Mouse (Mus musculus) hindbrain, embryonic 12.5 days (tissue): ENCODE measurements around the gene Sema4c. TPM values are rescaled to one million over a fixed set of nuclear protein-coding genes. Genes with fewer than 3 reads are reported as not detected.
"Not testable (repeated sequence)": the region's sequence is repeated elsewhere in the genome, so short reads cannot be mapped to it uniquely, and the experiment has no call there.

Experiments
- ATAC-seq: fragments of 200-750 bp; cut with Nextera tagmentation; 2 replicates; pipeline ENCODE4 v1.8.0; 2017; ENCODE audit warnings: moderate TSS enrichment; ENCODE audit not compliant: low FRiP score
- H3K27ac ChIP-seq: fragments of 300-500 bp; sonication (generic); 2 replicates; pipeline ENCODE4 v1.5.1; 2016; ENCODE audit warnings: mild to moderate bottlenecking
- H3K27me3 ChIP-seq: fragments of 300-500 bp; sonication (generic); 2 replicates; pipeline ENCODE4 v1.6.1; 2016; ENCODE audit warnings: mild to moderate bottlenecking
- H3K36me3 ChIP-seq: fragments of 300-500 bp; sonication (generic); 2 replicates; pipeline ENCODE4 v1.6.1; 2016; ENCODE audit warnings: mild to moderate bottlenecking
- H3K4me1 ChIP-seq: fragments of 300-500 bp; sonication (generic); 2 replicates; pipeline ENCODE4 v1.6.1; 2016
- H3K4me2 ChIP-seq: fragments of 300-500 bp; sonication (generic); replicated peaks from 2 replicates; pipeline ENCODE4 v1.6.1; 2016; ENCODE audit warnings: mild to moderate bottlenecking
- H3K4me3 ChIP-seq: fragments of 300-500 bp; sonication (generic); 2 replicates; pipeline ENCODE4 v1.5.1; 2016; ENCODE audit warnings: mild to moderate bottlenecking
- H3K9ac ChIP-seq: fragments of 300-500 bp; sonication (generic); 2 replicates; pipeline ENCODE4 v1.6.1; 2016; ENCODE audit warnings: mild to moderate bottlenecking, moderate library complexity
- H3K9me3 ChIP-seq: fragments of 300-500 bp; sonication (generic); replicated peaks from 2 replicates; pipeline ENCODE4 v1.6.1; 2016; ENCODE audit warnings: mild to moderate bottlenecking
- WGBS: fragments of 180-500 bp; shearing (Covaris S2); methylation state at CpG from one replicate; pipeline ENCODE4 v1.1.7; 2016; 5-methylcytosine and 5-hydroxymethylcytosine counted together
- polyA plus RNA-seq: library from polyadenylated mRNA; unstranded; fragments of >200 nt; fragmentation: Nextera tagmentation; extraction: Ambion mirVana; gene quantifications from 2 replicates; pipeline ENCODE4 v1.2.1, GENCODE M21; 2016

The Sema4c gene
- polyA plus RNA-seq, 1 experiment from 2014 or later, result 35.6 TPM

DNA sequence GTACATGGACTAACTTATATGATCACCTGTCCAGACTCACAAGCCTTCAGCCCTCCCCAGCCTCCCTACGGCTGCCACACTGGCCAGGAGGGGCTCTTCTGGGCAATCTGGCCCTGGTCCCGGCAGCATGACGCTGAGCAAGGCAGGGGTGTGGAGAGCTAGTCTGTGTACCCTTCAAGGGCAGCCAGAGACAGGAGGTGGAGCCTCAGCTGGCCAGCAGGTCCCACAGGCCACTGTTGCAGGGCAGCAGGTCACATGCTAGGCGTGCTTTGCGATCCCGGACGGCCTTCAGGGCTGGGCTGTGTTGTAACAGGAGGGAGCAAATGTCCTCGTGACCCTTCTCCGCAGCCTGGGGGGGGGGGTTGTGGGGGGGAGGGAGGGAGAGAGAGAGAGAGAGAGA lies 19.0 kb downstream of the Sema4c start, which contains the start of gene Gm42417:
Gene Gm42417, minus strand, starts transcription at position 244 of the 400 bp plus-strand sequence.
- H3K4me3 ChIP-seq, result no peak within 1 kb of the TSS
- no peak for ATAC-seq
- no peak within 1 kb of the TSS for H3K27ac ChIP-seq
- H3K9me3 ChIP-seq, result no peaks in the 10 kb centered on the region
- H3K9ac ChIP-seq, result no peak within 1 kb of the TSS
- 48% methylated on average over 9 of the region's 9 CpGs for WGBS
- H3K27me3 ChIP-seq, result no peaks in the 10 kb centered on the region
- H3K4me1 ChIP-seq, result no peaks in the 10 kb centered on the region
- no peak within 1 kb of the TSS for H3K4me2 ChIP-seq
- peaks cover 33% of the 10 kb centered on the region for H3K36me3 ChIP-seq

- Histone ChIP-seq H3K9me3 (no peaks in the 10 kb centered on the region), H3K9ac (no peak overlapping the region), H3K27me3 (no peaks in the 10 kb centered on the region), H3K4me1 (no peaks in the 10 kb centered on the region), H3K36me3 (peaks cover 33% of the 10 kb centered on the region), H3K27ac (no peak overlapping the region), H3K4me2 (no peak overlapping the region), H3K4me3 (no peak overlapping the region)
- ATAC-seq, result no peak
- 95% methylated on average over 4 of the region's 4 CpGs for WGBS
These were observed 19.4 kb downstream of the Sema4c start for GRCm38 (mm10) chr1:36538727-36539126.

- H3K27ac ChIP-seq, H3K9ac ChIP-seq, H3K4me3 ChIP-seq, H3K9me3 ChIP-seq, H3K4me2 ChIP-seq, H3K27me3 ChIP-seq, H3K4me1 ChIP-seq, ATAC-seq: not testable (repeated sequence)
- H3K36me3 ChIP-seq, result peaks cover 28% of the 10 kb centered on the region
- 95% methylated on average over 9 of the region's 9 CpGs for WGBS
These were observed 21.4 kb downstream of the Sema4c start, which contains the start of gene Ankrd23 for GRCm38 (mm10) chr1:36536783-36537182. TSS of gene Ankrd23 (minus strand) at chr1:36536883.

- Histone ChIP-seq H3K9me3 (no peaks in the 10 kb centered on the region), H3K4me1 (no peaks in the 10 kb centered on the region), H3K27me3 (no peaks in the 10 kb centered on the region), H3K9ac (no peak overlapping the region), H3K36me3 (peaks cover 28% of the 10 kb centered on the region), H3K4me3 (no peak overlapping the region), H3K4me2 (no peak overlapping the region), H3K27ac (no peak overlapping the region)
- ATAC-seq, result no peak
- WGBS, result 70% methylated on average over 8 of the region's 8 CpGs
These were observed 21.8 kb downstream of the Sema4c start for GRCm38 (mm10) chr1:36536397-36536728.

DNA sequence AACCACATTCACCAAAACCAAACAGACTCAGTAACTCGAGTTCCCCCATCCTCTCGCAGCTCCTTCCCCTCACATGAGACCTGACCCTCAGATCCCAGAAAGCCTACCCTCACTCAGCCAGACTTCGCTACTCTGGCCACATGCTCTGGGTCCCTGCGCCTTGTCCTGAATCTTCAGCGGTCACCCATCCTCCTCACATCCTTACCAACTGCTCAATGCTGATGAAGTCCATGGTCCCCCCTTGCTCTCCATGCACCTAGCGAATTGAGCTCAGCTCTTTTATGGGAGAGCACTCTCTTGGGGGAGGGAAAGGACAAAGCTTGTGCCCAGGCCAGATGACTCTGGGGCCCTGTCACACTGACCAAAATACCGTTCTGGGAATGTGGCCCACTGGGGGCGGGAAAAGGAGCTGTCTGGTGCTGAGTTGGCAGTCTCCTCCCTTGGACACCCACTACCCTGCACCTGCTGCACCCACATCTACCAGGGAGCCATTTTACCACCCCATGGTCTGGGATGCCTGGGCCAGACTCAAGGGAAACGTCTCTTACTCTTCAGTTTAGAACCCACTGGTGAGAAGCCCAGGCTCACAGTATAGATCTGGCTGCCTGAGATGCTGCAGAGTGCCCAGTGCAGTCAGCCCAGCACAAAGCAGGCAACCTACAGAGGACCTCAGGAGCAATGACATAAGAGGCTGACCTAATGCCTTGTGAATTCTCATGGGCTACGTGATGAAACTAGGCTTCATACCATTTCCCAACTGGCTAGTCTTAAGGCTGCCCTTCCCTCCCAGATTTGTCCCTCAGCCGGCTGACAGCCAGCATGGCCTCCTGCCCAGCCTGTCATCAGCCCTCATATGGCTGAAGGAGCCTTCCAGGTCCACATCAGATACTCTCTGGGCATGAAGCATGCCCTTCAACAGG lies 22.4 kb downstream of the Sema4c start:
- ATAC-seq, result no peak
- 82% methylated on average over 11 of the region's 11 CpGs for WGBS
- H3K27me3 ChIP-seq, result no peaks in the 10 kb centered on the region

DNA sequence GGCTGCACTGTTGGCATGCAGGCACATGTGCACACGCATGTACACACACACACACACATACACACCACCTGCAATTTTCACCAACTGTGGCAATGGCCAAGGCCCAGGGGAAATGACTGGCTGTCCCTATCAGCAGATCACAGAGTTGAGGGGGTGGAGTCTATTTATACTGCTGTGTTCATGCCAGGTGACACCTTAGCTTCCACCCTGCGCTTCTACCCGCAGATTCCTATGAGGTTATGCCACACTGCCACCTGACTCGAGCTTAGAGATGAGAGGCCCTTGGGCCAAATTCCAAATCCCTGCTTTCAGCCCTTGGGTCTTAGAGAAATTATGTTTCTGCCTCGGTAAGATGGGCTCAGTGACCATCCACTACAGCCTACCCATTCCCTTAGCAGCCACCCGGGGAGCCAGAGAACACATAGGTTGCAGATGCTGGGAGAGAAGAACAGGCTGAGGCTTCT lies 23.5 kb downstream of the Sema4c start:
- ATAC-seq, result no peak
- H3K4me1 ChIP-seq, result peaks cover 3% of the 10 kb centered on the region; the same call in 1 of the 2 replicates
- WGBS, result 82% methylated on average over 6 of the region's 6 CpGs
- no peak overlapping the region for H3K9ac ChIP-seq
- H3K9me3 ChIP-seq, result no peaks in the 10 kb centered on the region
- peaks cover 19% of the 10 kb centered on the region; the same call in 1 of the 2 replicates for H3K36me3 ChIP-seq
- H3K27me3 ChIP-seq, result no peaks in the 10 kb centered on the region
- no peak overlapping the region for H3K27ac ChIP-seq
- H3K4me3 ChIP-seq, result no peak overlapping the region
- no peak overlapping the region for H3K4me2 ChIP-seq

More for the DNA sequence above, 22.4 kb downstream of the Sema4c start:
- Histone ChIP-seq H3K27ac (no peak overlapping the region), H3K4me1 (no peaks in the 10 kb centered on the region), H3K9me3 (no peaks in the 10 kb centered on the region), H3K4me3 (no peak overlapping the region), H3K4me2 (no peak overlapping the region), H3K36me3 (peaks cover 30% of the 10 kb centered on the region), H3K9ac (no peak overlapping the region)

DNA sequence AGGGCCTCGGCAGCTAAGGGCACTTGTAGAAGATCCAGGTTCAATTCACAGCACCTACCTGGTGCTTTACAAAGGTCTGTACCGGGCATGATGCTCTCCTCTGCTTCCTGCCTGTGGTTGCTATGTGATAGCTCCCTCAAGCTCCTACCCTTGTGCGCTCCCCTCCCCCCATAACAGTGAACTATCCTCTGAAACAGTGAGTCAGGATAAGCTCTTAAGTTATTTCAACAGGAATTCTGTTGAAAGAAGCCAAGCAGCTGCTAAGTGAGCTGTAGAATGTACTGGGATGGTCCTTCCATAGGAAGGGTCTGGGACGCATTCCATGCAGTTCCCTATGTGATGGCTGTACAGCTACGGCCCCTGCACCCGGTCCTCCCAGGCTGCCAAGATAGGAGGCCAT lies 24.6 kb downstream of the Sema4c start:
- peaks cover 3% of the 10 kb centered on the region; the same call in 1 of the 2 replicates for H3K4me1 ChIP-seq
- no peak overlapping the region for H3K4me3 ChIP-seq
- H3K27ac ChIP-seq, result no peak overlapping the region
- no peak overlapping the region for H3K4me2 ChIP-seq
- H3K36me3 ChIP-seq, result 0 out of 2 replicates have a peak, but pooled peaks cover 10% of the 10 kb centered on the region
- H3K27me3 ChIP-seq, result no peaks in the 10 kb centered on the region
- H3K9ac ChIP-seq, result no peak overlapping the region
- WGBS, result 86% methylated on average over 6 of the region's 6 CpGs
- no peak for ATAC-seq
- no peaks in the 10 kb centered on the region for H3K9me3 ChIP-seq

DNA sequence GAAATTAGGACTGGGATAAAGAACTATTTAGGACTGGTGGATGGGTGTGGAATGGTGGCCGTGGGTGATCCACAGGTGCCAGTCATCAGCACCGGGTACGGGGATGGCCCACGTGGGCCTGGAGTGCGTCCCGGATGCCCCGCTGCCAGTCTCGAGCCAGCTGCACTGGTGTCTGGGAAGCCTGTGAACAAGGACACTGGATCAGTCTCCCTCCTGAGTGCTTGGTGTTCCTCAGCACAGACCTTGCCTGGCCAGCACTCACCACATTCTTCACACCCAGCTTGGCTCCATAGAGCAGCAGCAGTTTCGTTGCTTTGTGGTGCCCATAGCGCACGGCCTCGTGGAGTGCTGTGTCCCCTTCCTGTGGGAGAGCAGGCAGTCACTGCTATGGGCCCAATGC lies 26.7 kb downstream of the Sema4c start:
- H3K4me2 ChIP-seq, result no peak overlapping the region
- WGBS, result 89% methylated on average over 12 of the region's 12 CpGs
- H3K9ac ChIP-seq, result no peak overlapping the region
- H3K27me3 ChIP-seq, result no peaks in the 10 kb centered on the region
- ATAC-seq, result no peak
- 0 out of 2 replicates have a peak, but pooled peaks cover 16% of the 10 kb centered on the region for H3K36me3 ChIP-seq
- no peak overlapping the region for H3K4me3 ChIP-seq
- peaks cover 3% of the 10 kb centered on the region; the same call in 1 of the 2 replicates for H3K4me1 ChIP-seq
- no peak overlapping the region for H3K27ac ChIP-seq
- H3K9me3 ChIP-seq, result no peaks in the 10 kb centered on the region

GRCm38 (mm10) chr1:36530962-36531361 lies 27.2 kb downstream of the Sema4c start:
- ATAC-seq, result no peak
- Histone ChIP-seq H3K4me1 (peaks cover 3% of the 10 kb centered on the region; the same call in 1 of the 2 replicates), H3K36me3 (peaks cover 20% of the 10 kb centered on the region), H3K4me2 (no peak overlapping the region), H3K27ac (no peak overlapping the region), H3K4me3 (no peak overlapping the region), H3K27me3 (no peaks in the 10 kb centered on the region), H3K9ac (0 out of 2 replicates have a peak overlapping the region, but pooled peaks have one; percentile 19), H3K9me3 (no peaks in the 10 kb centered on the region)
- WGBS, result 93% methylated on average over 7 of the region's 7 CpGs

- H3K27me3 ChIP-seq, result no peaks in the 10 kb centered on the region
- H3K4me2 ChIP-seq, result no peak overlapping the region
- peaks cover 25% of the 10 kb centered on the region for H3K36me3 ChIP-seq
- H3K27ac ChIP-seq, result no peak overlapping the region
- no peaks in the 10 kb centered on the region for H3K9me3 ChIP-seq
- peak overlapping the region; percentile 19; the same call in 1 of the 2 replicates for H3K9ac ChIP-seq
- H3K4me1 ChIP-seq, result peaks cover 3% of the 10 kb centered on the region; the same call in 1 of the 2 replicates
- WGBS, result 76% methylated on average over 8 of the region's 8 CpGs
- ATAC-seq, result no peak
- H3K4me3 ChIP-seq, result no peak overlapping the region
These were observed 27.7 kb downstream of the Sema4c start for GRCm38 (mm10) chr1:36530485-36530884.

- Histone ChIP-seq H3K27ac (no peak overlapping the region), H3K4me2 (no peak overlapping the region), H3K4me1 (peaks cover 3% of the 10 kb centered on the region; the same call in 1 of the 2 replicates), H3K27me3 (no peaks in the 10 kb centered on the region), H3K4me3 (no peak overlapping the region), H3K9me3 (no peaks in the 10 kb centered on the region), H3K9ac (no peak overlapping the region), H3K36me3 (peaks cover 31% of the 10 kb centered on the region)
- ATAC-seq, result no peak
- WGBS, result 96% methylated on average over 4 of the region's 4 CpGs
These were observed 28.3 kb downstream of the Sema4c start for GRCm38 (mm10) chr1:36529875-36530274.

DNA sequence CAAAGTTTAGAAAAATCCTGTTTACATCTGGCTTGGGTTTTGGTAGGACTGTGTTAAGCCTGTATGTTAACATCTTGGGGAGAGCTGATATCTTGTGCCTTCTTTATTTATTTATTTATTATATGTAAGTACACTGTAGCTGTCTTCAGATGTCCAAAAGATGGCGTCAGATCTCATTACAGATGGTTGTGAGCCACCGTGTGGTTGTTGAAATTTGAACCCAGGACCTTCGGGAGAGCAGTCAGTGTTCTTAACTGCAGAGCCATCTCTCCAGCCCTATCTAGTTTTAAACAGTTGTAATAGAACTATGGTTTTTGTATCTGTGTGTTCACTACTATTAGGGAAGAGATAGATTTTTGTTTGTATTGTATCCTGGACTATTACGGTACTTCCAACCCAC lies 28.9 kb downstream of the Sema4c start:
- Histone ChIP-seq H3K4me3 (no peak overlapping the region), H3K27me3 (no peaks in the 10 kb centered on the region), H3K27ac (no peak overlapping the region), H3K4me1 (peaks cover 3% of the 10 kb centered on the region; the same call in 1 of the 2 replicates), H3K9me3 (no peaks in the 10 kb centered on the region), H3K4me2 (no peak overlapping the region), H3K9ac (no peak overlapping the region), H3K36me3 (peaks cover 37% of the 10 kb centered on the region)
- no peak for ATAC-seq
- 93% methylated on average over 4 of the region's 4 CpGs for WGBS
